Mouse (Mus musculus) embryo, embryonic 10 days (tissue): ENCODE results near the gene Fam83g.

Source experiments
- DNase-seq: peaks from one replicate; pipeline ENCODE4 v3.0.0-alpha.2; 2015; ENCODE audit warnings: low spot score

Gene Fam83g

DNA sequence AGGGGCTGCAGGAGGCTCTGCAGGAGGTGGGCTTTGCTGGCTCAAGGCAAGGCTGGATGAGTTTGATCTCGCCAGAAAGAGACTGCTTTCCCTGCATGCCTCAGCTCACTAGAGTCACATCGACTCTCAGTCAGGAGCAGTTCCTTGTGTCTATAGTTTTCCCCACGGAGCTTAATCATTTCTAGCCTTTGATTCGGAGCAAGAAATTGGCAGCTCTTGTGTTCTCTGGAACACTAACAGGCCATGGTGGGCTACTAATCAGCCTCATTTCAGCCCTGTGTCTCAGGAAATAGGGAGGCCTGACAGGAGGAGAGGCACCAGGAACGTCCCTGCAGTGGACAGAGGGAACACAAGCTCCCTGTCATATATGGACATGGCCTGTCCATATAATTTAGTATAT, 34.1 kb downstream of the Fam83g start:
- DNase-seq, result no peak

DNA sequence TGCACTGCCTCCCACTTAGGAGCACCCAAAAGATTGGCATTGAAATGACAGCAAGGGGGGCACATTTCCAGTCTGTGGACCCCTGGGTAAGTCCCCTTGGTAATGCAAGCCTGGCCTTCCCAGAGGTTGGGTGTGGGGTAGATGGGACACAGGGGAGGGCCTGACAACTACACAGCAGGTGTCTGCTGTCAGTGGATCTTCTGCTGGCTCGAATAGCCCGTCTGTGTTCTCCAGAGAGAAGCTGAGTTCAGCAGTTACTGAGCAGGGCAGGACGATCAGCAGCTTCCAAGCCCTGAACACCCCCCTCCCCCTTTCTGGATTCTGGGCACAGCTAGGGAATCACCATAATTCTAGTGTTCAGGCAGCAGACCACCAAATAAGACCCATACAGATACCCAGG, 35.5 kb downstream of the Fam83g start:
- DNase-seq, result no peak

GRCm38 (mm10) chr11:61719826-61720225, 35.9 kb downstream of the Fam83g start:
- DNase-seq, result no peak

DNA sequence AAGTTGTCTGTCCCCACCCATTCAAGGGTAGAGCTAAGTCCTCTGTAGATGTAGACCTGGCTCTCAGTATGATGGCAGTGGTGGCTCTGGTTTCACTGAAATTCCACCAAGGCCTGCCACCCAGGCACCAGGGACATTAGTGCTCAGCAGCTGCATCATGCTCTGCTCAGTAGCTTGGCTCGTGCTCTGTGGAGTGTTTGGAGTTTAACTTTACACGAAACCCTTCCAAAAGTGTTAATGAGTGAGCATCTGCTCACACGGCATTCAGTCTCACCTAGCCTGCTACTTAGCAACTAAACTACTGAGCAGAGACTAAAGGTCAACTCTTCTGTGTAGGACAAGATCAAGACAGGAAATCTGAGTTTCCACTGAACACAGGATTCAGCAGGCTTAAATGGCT, 36.7 kb downstream of the Fam83g start, which contains the start of gene Slc5a10:
Slc5a10 (minus strand) TSS at position 191 of the 400 bp plus-strand sequence.
- no peak for DNase-seq

DNA sequence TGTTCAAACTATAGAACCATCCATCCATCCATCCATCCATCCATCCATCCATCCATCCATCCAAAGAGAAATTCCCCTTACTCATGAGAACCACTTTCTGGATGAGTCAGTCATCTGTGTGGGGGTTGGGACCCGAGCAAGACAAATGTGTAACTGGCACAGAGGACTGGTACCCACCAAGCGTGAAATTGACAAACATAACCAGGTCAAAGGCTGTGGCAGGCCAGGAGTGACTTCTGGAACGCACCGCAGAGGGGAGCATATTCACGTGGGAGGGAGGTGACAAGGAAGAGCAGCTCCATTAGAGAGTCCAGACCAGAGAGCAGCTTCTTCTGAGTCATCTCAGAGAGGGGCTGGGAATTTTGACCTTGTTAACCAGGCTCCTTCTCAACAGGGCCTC, 38.2 kb downstream of the Fam83g start:
- DNase-seq, result no peak

GRCm38 (mm10) chr11:61728037-61728436, 44.1 kb downstream of the Fam83g start:
- no peak for DNase-seq

GRCm38 (mm10) chr11:61732672-61733071, 48.8 kb downstream of the Fam83g start:
- no peak for DNase-seq

DNA sequence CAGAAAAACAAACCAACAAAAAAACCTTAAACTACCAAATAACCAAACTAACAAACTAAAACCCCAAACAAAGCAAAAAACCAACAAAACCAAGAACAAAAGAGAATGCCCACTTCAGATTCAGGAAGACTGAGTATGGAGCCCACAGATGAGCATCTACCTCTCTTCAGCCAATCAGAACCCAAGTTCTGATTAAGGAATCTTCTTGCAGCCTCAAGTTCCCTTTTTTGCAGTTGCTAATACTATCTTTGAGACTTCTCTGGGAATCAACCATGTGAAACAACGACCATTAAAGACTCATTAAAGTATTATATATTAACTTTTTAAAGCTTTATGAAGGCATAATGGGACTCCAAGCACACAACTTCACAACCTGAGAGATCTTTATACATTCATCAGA, 53.4 kb downstream of the Fam83g start:
- no peak for DNase-seq

DNA sequence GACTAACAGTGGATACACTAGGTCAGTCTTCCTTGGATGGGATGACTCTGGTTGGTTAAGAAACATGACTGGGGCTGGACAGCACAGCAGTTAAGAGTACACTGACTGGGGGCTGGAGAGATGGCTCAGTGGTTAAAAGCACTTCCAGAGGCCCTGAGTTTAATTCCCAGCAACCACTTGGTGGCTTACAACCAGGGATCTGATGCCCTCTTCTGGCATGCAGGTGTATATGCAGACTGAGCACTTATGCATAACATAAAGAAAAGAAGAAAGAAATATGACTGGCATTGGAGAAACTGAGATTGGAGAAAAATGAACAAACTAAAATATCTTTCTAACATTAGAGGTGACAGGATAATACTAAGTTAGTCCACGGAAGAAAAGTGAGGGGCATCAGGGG, 56.6 kb downstream of the Fam83g start:
- no peak for DNase-seq

DNA sequence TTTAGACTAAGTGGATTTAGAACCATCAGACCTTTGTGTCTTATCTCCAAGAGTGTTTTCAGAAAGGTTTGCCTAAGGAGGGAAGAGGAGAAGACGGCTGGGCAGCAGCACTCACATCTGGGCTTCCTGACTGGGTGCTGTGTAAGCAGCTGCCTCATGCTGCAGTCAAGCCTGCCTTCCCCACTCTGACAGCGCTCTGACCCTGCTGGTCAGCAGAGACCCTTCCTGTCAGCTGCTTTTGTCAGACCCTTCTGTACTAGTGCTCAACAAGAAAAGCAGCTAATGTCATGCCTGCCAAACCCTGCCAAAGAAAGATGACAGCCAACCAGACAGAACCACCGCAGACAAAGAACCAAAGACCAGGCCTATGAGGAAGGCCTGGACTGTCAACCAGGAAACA, 59.9 kb downstream of the Fam83g start:
- peak; percentile 6 for DNase-seq

GRCm38 (mm10) chr11:61744460-61744859, 60.6 kb downstream of the Fam83g start:
- DNase-seq, result peak; percentile 18

GRCm38 (mm10) chr11:61745781-61746180, 61.9 kb downstream of the Fam83g start:
- no peak for DNase-seq

- no peak for DNase-seq
Measured at GRCm38 (mm10) chr11:61747161-61747560, 63.3 kb downstream of the Fam83g start.

GRCm38 (mm10) chr11:61751612-61752011, 67.7 kb downstream of the Fam83g start:
- peak; percentile 56 for DNase-seq

DNA sequence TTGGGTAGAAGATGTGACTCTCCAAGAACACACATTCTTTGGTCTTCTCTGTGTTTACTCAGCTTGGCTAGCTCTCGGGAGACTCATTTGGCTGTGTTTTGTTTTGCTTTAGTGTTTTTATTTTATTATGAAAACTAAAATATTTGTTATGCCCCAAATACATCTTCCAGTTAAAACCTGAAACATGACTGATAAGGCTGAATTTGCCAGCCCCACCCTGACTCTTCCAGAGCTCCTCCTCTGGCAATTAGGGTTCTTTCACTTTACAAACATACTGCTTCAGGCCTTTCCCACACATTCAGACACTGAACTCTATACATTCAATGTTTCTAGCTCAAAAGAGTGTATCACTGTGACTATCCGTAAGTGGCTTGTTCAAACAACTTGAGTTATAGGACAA, 73.3 kb downstream of the Fam83g start:
- DNase-seq, result no peak
